Mouse (Mus musculus) neural tube, embryonic 10.5 days (tissue): ENCODE results near the gene Fignl1.

ENCODE experiments used
- DNase-seq: peaks from one replicate; pipeline ENCODE4 v3.0.0-alpha.2; 2017; ENCODE audit warnings: low spot score; ENCODE audit errors: extremely low spot score

Fignl1 gene

GRCm38 (mm10) chr11:11832755-11833084, 24.0 kb upstream of the Fignl1 start:
- no peak for DNase-seq

GRCm38 (mm10) chr11:11831940-11832754, 23.4 kb upstream of the Fignl1 start:
- DNase-seq = peak; percentile 70

GRCm38 (mm10) chr11:11831526-11831925, 22.8 kb upstream of the Fignl1 start:
- DNase-seq = no peak

- no peak for DNase-seq
Measured at GRCm38 (mm10) chr11:11830884-11831495, 22.2 kb upstream of the Fignl1 start.

GRCm38 (mm10) chr11:11829161-11830000, 20.6 kb upstream of the Fignl1 start:
- peak; percentile 50 for DNase-seq

- no peak for DNase-seq
Measured at GRCm38 (mm10) chr11:11828761-11829160, 20.0 kb upstream of the Fignl1 start.

- peak; percentile 54 for DNase-seq
Measured at GRCm38 (mm10) chr11:11828251-11828650, 19.5 kb upstream of the Fignl1 start.

- DNase-seq = no peak
Measured at GRCm38 (mm10) chr11:11826475-11826874, 17.7 kb upstream of the Fignl1 start.

GRCm38 (mm10) chr11:11825670-11826069, 16.9 kb upstream of the Fignl1 start:
- DNase-seq = no peak

- DNase-seq = no peak
Measured at GRCm38 (mm10) chr11:11824970-11825635, 16.3 kb upstream of the Fignl1 start.

- no peak for DNase-seq
Measured at GRCm38 (mm10) chr11:11823980-11824911, 15.5 kb upstream of the Fignl1 start.

GRCm38 (mm10) chr11:11822181-11823095, 13.7 kb upstream of the Fignl1 start:
- DNase-seq = peak; percentile 85

GRCm38 (mm10) chr11:11821387-11821975, 12.7 kb upstream of the Fignl1 start:
- peak; percentile 87 for DNase-seq

GRCm38 (mm10) chr11:11820737-11821136, 12.0 kb upstream of the Fignl1 start:
- no peak for DNase-seq

- DNase-seq = peak; percentile 82
Measured at GRCm38 (mm10) chr11:11820251-11820650, 11.5 kb upstream of the Fignl1 start.

- no peak for DNase-seq
Measured at GRCm38 (mm10) chr11:11819206-11819605, 10.4 kb upstream of the Fignl1 start.

GRCm38 (mm10) chr11:11818797-11819196, 10.0 kb upstream of the Fignl1 start:
- DNase-seq = no peak

GRCm38 (mm10) chr11:11815737-11816136, 7.0 kb upstream of the Fignl1 start:
- no peak for DNase-seq

- peak; percentile 83 for DNase-seq
Measured at GRCm38 (mm10) chr11:11811906-11812480, 3.2 kb upstream of the Fignl1 start.
